Mouse (Mus musculus) regulatory T cell (primary cell): ENCODE data around the gene Il9r.

Experiments
- in situ Hi-C: fragments of 300-600 bp; cut with MboI, MseI; formaldehyde crosslinking; loops from one replicate; pipeline ENCODE4 v1.15.1; 2025; ENCODE audit warnings: high pct_unique_total_duplicates

Il9r gene

DNA sequence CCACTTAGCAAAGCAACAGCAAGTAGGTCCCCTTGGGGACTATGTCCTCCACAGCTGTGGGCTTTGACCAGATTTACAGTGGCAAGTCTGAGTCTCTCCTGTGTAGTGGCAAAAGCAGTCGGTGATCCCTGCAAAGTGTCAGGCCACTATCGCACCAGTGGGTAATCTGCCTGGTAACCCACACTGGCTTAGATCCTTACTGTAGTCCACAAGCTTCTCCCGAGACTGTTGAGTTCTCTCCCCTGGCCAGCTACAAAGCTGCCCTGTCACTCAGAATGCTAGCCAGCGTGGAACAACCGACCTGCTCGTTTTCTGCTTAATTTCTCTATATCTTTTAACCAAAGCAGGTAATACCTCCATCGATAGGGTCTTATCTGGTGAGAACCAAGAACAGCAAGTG, 39.7 kb downstream of the Il9r start:
- in situ Hi-C loops, result loop anchor here (5.0 kb wide), 1 partner anchor 53 kb away; no protein-coding TSS in a partner anchor

GRCm38 (mm10) chr11:32159176-32159575, 40.9 kb downstream of the Il9r start:
- in situ Hi-C loops, result loop anchor here (10.0 kb wide), 1 partner anchor 484 kb away; the partner anchor contains the start of gene Bod1

- in situ Hi-C loops, result loop anchor here (10.0 kb wide), 1 partner anchor 483 kb away; the partner anchor contains the start of gene Bod1
Observed at GRCm38 (mm10) chr11:32157791-32158594, 42.1 kb downstream of the Il9r start.

DNA sequence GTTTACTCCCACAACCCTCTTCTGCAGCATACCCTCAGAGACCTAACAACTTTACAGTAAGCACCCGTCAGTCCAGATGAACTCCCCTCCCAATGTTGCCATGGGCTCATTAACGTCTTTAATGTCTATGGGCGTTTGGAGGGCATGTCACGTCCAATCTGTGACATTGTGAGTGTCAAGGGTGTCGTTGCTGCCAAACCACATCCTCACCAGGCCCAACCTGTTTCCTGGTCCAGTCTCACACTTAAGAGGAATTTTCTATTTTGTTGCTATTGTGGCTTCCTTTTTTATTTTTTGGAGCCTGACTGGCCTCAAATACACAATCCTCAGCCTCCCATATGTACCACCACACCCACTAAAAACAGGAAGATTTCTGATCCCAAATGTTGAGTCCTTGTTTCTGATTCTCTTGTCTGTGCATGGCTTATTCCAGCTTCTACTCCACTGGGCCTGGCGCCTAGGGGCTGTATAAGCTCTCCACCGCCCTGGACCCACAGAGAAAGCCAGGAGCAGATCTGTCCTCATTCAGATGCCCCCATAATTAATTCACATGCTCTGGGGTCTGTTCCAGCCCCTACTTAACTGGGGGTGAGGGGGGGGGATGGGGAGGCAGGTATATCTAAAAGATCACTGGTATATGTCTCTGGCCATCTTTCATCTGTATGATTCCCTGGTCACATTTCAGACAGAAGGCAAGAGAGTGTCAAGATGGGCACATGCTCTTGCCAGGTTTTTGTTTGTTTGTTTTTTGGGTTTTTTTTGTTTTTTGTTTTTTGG, 43.0 kb downstream of the Il9r start:
- in situ Hi-C loops, result loop anchor here (10.0 kb wide), 1 partner anchor 482 kb away; the partner anchor contains the start of gene Bod1

DNA sequence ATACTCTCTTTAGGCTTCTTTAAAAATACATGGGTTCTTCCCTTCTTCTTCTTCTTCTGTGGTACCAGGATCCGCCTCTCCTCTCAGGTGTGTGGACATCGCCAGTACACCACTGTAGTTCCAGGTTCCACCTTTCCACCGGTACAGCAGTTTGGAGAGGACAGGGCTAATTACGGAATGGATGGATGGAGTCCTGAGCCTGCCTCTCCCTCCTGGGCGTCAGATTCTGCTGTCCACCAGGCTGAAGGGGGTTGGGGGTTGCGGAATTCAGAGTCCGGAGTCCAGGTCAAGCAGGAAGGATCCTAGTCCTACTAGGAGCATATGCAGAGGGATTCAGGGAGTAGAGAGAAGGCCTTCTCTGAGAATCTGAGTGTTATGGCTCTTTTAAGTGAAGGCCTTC, 46.9 kb downstream of the Il9r start:
- in situ Hi-C loops, result loop anchor here (10.0 kb wide), 1 partner anchor 478 kb away; the partner anchor contains the start of gene Bod1

GRCm38 (mm10) chr11:32152814-32153213, 47.3 kb downstream of the Il9r start:
- in situ Hi-C loops, result loop anchor here (10.0 kb wide), 1 partner anchor 478 kb away; the partner anchor contains the start of gene Bod1

DNA sequence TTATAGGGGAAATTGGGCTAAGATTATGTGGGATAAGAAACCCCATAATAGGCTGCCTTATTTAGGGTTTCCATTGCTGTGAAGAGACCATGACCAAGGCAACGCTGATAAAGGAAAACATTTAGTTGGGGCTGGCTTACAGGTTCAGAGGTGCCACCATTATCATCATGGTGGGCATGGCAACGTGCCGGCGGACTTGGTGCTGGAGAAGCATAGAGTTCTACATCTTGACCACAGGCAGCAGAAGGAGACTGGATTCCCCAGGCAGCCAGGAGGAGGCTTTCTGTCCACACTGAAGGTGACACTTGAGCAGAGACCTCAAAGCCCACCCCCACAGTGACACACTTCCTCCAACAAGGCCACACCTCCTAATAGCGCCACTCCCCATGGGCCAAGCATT, 48.8 kb downstream of the Il9r start:
- in situ Hi-C loops, result loop anchor here (10.0 kb wide), 1 partner anchor 476 kb away; the partner anchor contains the start of gene Bod1

DNA sequence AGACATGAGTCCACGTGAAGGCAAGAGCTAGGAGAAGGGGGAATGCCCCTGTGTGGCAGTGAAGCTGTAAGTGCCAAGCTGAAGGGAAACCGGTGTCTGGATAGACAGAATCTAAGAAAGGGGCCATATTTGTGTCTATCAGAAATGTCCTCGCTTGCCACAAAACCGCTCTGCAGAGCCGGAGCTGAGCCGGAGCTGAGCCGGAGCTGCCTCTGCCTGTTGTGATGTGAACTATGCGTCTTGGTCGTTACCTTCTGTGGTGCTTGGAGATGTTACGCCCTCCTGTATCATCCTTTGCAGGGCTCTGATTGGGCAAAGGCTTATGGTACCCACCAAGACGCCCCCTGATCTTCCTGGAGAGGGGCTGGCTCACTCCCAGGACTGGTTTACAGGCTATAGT, 50.5 kb downstream of the Il9r start:
- in situ Hi-C loops, result loop anchor here (10.0 kb wide), 1 partner anchor 475 kb away; the partner anchor contains the start of gene Bod1

- in situ Hi-C loops, result no loop called here
Observed at GRCm38 (mm10) chr11:32142771-32143170, 57.3 kb downstream of the Il9r start.

DNA sequence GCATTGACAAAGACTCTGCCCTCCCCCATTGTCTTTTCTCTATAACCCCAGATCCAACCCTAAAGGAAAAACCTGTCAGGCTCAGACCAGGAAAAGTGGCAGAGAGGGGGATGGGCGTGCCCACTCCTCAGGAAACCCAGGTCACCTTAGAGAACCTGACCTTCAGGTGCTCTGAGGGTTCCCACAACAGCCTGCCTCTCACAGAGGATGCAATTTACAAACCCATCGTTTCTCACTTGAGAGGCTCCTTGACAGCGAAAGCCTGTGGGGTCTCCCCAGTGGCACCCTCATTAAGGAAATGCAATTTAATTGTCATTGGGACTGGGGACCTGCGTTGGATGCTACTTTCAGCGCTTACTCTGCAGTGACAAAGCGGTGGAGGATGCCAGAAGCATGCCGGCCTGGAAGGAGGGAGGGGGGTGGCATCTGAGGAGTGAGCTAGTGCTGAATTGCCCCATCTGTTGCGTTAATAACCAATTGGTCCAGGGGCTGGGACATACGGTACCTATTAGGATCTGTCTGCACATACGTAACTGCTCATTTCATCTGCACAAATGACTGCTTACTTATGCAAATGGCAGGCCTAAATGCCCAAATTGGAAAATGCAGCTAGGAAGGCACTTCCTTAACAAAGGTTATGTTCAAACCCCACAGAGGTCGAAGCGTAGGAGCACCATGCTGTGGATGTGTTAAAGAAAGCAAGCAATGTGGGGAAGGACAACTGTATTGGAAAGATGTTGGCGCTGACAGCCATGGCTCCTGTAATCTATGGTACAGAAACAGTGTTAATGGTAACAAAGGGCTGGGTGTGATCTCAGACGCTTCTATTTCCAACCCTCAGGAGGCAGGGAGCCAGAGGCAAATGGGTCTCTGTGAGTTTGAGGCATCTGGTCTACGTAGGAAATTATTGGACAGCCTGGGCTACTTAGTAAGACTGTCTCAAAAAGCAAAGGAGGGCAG, 58.2 kb downstream of the Il9r start:
- in situ Hi-C loops, result no loop called here

- in situ Hi-C loops, result no loop called here
Observed at GRCm38 (mm10) chr11:32141034-32141433, 59.0 kb downstream of the Il9r start.

DNA sequence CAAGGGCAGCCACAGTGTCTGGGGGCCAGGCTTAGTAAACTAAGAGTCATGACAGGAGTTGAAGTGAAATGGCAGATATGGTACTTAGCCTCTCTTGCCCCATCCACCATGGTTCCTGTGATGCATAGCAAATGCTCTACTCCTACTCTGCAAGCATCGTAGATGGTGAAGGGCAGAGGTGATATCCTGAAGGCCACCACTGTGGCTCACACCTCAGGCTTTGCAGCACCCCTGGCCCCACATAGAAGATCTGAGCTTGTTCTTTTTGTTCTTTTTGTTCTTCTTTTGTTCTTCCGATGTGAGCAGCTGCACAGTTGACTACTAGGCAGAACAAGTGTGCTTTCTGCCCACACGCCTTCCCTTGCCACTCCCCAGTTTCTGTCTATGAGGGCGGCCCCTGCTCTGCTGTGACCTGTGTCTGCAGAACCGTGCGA, 60.5 kb downstream of the Il9r start:
- in situ Hi-C loops, result no loop called here

DNA sequence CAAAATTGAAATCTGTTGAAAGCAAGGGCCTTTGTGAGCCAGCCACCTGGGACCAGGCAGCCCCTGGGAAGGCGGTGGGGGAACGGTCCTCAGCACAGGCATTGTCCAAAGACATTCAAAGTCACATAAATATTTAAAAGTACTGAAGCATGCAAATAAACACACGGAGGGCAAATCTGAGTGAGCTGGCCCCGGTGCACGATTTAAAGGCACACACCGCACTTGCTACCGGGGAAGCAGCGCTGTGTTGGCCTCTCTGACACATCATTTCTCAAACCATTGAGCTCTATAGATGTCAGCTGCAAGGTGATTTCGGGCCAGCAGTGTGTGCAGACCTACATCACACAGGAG, 61.5 kb downstream of the Il9r start:
- in situ Hi-C loops, result no loop called here

- in situ Hi-C loops, result no loop called here
Observed at GRCm38 (mm10) chr11:32137719-32138613, 62.1 kb downstream of the Il9r start.
